Mouse (Mus musculus): Measurements from ENCODE around the gene Rnaseh1. TPM values are rescaled to one million over a fixed set of nuclear protein-coding genes. Genes with fewer than 3 reads are reported as not detected.

Gene Rnaseh1
- polyA plus RNA-seq (2015; fragmentation: Nextera tagmentation; extraction: Ambion mirVana), result 24.2 and 28.2 TPM in 2 replicates

DNA sequence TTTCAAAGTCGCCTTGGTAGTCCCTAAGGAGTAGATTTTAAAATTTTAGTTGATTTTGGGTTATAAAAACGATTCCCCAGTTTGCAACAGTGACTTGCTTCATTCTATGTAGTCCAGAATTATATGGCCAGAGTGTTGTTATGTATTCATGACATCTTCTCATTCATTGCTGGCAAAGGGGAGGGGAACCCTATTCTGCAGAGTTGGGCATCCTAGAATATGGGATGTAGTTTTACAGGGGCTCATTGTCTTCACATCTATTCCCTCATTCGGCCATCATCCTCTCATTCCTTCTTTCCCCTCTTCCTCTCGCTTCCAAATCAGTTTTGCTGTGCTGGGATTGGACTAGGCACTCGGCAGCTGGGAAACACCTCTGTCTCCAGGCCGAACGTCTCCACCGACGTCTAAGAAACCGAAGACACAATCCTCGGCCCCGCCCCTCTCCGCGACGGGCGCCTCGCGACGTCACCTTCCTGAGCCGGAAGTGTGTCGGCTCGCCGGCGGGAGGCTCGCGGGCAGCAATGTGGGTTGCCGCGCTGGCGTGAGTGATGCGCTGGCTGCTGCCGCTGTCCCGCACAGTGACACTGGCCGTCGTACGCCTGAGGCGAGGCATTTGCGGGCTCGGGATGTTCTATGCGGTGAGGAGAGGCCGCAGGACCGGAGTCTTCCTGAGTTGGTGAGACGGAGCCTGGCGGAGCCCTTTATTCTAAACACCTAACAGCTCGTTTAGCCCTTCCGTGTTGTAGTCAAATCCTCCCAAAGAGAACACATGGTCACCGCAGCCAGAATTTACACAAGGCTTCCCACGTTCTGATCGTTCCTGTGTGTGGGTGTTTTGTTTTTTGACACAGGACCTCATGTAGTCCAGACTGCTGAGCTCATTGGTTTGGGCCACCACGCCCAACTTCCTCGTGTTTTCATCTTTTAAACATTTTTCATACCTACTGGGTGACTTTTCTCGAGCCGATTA is at the start of gene Rnaseh1:
TSS of gene Rnaseh1 (plus strand) at position 462 of the 970 bp plus-strand sequence.
- peak within 1 kb of the TSS; percentile 38 for H3K27ac ChIP-seq (ENCODE audit: low read length)
- WGBS, result 2% methylated on average over 52 of the region's 52 CpGs
- ATAC-seq, result peak; percentile 95
- H3K9ac ChIP-seq (ENCODE audit: low read depth, low read length), result peak within 1 kb of the TSS; percentile 83
- peaks cover 2% of the 10 kb centered on the region; the same call in 1 of the 2 replicates for H3K36me3 ChIP-seq (ENCODE audit: control insufficient read depth, insufficient read depth, low read length)
- H3K27me3 ChIP-seq (replicated peaks; ENCODE audit: control insufficient read depth, insufficient read depth, low read length), result no peaks in the 10 kb centered on the region
- H3K4me3 ChIP-seq (ENCODE audit: low read length), result peak within 1 kb of the TSS; percentile 82
- H3K9me3 ChIP-seq (ENCODE audit: control insufficient read depth, low read length), result no peaks in the 10 kb centered on the region
- peak within 1 kb of the TSS; percentile 81 for H3K4me2 ChIP-seq (ENCODE audit: low read depth, low read length)
- H3K4me1 ChIP-seq (ENCODE audit: control insufficient read depth, insufficient read depth, low read length), result peaks cover 8% of the 10 kb centered on the region

DNA sequence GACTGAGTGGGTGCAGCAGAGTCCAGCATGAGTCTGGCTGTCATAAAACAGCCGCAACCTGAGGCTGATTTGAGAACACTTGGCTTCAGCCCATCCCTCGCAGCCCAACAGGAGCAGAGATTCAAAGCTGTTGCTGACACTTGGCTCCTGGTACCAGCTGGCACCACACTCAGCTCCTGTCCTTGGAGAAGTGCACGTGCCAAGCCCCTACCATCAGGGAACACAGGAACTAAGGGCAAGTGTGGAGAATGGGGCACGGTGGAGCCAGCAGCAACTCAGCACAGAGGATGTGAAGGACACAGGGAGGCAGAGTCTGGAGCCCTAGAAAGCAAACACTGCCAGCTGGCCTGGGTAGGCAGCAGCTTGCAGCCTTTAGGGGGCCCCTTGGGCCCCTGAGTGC is 47.1 kb upstream of the Rnaseh1 start:
- Histone ChIP-seq H3K9ac (ENCODE audit: low read depth, low read length) (no peak overlapping the region), H3K9me3 (ENCODE audit: control insufficient read depth, low read length) (no peaks in the 10 kb centered on the region), H3K4me3 (ENCODE audit: low read length) (no peak overlapping the region), H3K4me1 (ENCODE audit: control insufficient read depth, insufficient read depth, low read length) (no peaks in the 10 kb centered on the region), H3K27me3 (replicated peaks; ENCODE audit: control insufficient read depth, insufficient read depth, low read length) (no peaks in the 10 kb centered on the region), H3K4me2 (ENCODE audit: low read depth, low read length) (no peak overlapping the region), H3K27ac (ENCODE audit: low read length) (no peak overlapping the region), H3K36me3 (ENCODE audit: control insufficient read depth, insufficient read depth, low read length) (no peaks in the 10 kb centered on the region)
- no peak for ATAC-seq
- 16% methylated on average over 4 of the region's 4 CpGs for WGBS

DNA sequence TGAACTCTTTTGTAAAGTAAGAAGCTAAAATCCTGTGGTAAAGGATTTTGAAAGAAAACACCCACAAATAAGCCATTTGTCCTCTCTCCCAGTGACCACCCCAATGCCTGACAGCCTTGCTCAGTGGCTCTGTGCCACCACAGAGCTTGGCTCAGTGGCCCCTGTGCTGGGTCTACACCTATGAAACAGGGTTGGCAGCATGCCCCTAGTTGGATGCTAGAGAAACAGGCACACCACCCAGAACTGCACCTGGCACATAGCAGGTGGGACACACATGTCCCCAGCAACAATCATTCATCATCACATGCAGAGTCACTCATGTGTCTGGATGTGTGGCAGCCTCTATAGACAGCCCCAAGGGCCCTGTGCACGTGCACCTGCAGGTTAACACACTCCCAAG is 45.9 kb upstream of the Rnaseh1 start:
- Histone ChIP-seq H3K9me3 (ENCODE audit: control insufficient read depth, low read length) (no peaks in the 10 kb centered on the region), H3K27me3 (replicated peaks; ENCODE audit: control insufficient read depth, insufficient read depth, low read length) (no peaks in the 10 kb centered on the region), H3K4me1 (ENCODE audit: control insufficient read depth, insufficient read depth, low read length) (no peaks in the 10 kb centered on the region), H3K27ac (ENCODE audit: low read length) (no peak overlapping the region), H3K9ac (ENCODE audit: low read depth, low read length) (no peak overlapping the region), H3K36me3 (ENCODE audit: control insufficient read depth, insufficient read depth, low read length) (no peaks in the 10 kb centered on the region), H3K4me2 (ENCODE audit: low read depth, low read length) (no peak overlapping the region), H3K4me3 (ENCODE audit: low read length) (no peak overlapping the region)
- no peak for ATAC-seq
- 59% methylated on average over 1 of the region's 1 CpGs for WGBS

DNA sequence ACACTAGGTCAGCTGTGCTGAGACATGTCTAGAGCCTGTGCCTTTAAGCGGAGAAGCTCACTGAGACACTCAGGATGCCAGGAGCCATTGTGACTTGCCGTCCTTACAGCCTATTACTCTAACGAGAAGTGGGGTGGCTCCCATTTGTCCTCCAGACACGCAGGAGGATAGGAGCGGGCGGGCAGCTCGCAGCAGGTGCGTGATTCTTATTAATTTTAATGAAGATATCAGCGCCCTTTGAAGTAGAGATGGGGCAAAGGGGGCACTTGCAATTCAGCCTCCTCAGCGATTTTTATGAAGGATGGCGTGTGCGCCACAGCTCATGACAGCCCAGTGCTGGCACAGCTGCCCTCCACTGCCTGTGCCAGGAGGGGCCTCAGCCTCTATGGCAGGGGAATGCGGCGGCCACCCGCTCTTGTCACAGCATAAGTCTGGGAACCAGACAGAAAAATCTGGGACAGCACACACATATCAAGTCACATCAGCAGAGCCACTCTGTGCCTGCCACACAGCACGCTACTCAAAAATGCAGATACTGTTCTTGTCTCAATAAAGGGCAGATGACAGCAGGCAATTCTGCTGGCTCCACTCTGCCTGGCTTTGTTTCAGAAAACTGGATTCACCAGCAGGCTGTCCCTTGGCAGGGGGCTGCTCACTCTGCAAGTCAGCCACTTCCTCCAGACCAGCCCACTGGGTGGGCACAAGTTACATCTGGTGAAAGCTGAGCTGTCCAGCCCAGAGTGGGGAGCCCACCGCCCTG is 41.7 kb upstream of the Rnaseh1 start:
- 60% methylated on average over 17 of the region's 17 CpGs for WGBS
- no peak overlapping the region for H3K27ac ChIP-seq (ENCODE audit: low read length)

DNA sequence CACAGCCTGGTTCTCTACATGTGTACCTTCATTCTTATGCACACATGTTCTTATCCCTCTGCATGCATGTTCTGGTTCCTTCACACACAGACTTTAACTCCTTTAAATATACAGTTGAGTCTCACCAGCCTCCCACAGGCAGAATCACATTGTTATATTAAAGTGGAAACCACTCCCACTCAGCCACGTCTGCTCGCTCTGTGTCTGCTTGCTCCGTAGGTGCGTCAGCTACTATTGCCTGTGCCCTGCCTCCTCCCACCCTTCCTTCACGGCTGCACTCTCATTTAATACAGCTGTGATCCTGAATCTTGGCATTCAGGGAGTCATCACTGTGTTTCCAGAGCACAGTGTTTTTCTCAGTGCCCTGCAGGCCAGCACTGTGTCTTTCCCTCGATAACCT is 37.0 kb upstream of the Rnaseh1 start:
- Histone ChIP-seq H3K27me3 (replicated peaks; ENCODE audit: control insufficient read depth, insufficient read depth, low read length) (no peaks in the 10 kb centered on the region), H3K36me3 (ENCODE audit: control insufficient read depth, insufficient read depth, low read length) (no peaks in the 10 kb centered on the region), H3K9me3 (ENCODE audit: control insufficient read depth, low read length) (no peaks in the 10 kb centered on the region), H3K9ac (ENCODE audit: low read depth, low read length) (no peak overlapping the region), H3K4me1 (ENCODE audit: control insufficient read depth, insufficient read depth, low read length) (0 out of 2 replicates have a peak, but pooled peaks cover 4% of the 10 kb centered on the region), H3K27ac (ENCODE audit: low read length) (no peak overlapping the region), H3K4me2 (ENCODE audit: low read depth, low read length) (no peak overlapping the region), H3K4me3 (ENCODE audit: low read length) (no peak overlapping the region)
- 52% methylated on average over 6 of the region's 6 CpGs for WGBS
- no peak for ATAC-seq

More for the DNA sequence above, 41.7 kb upstream of the Rnaseh1 start:
- H3K4me3 ChIP-seq (ENCODE audit: low read length), result no peak overlapping the region
- H3K4me2 ChIP-seq (ENCODE audit: low read depth, low read length), result no peak overlapping the region
- H3K27me3 ChIP-seq (replicated peaks; ENCODE audit: control insufficient read depth, insufficient read depth, low read length), result no peaks in the 10 kb centered on the region
- no peaks in the 10 kb centered on the region for H3K4me1 ChIP-seq (ENCODE audit: control insufficient read depth, insufficient read depth, low read length)
- H3K9ac ChIP-seq (ENCODE audit: low read depth, low read length), result no peak overlapping the region
- H3K9me3 ChIP-seq (ENCODE audit: control insufficient read depth, low read length), result no peaks in the 10 kb centered on the region
- no peak for ATAC-seq
- H3K36me3 ChIP-seq (ENCODE audit: control insufficient read depth, insufficient read depth, low read length), result no peaks in the 10 kb centered on the region

DNA sequence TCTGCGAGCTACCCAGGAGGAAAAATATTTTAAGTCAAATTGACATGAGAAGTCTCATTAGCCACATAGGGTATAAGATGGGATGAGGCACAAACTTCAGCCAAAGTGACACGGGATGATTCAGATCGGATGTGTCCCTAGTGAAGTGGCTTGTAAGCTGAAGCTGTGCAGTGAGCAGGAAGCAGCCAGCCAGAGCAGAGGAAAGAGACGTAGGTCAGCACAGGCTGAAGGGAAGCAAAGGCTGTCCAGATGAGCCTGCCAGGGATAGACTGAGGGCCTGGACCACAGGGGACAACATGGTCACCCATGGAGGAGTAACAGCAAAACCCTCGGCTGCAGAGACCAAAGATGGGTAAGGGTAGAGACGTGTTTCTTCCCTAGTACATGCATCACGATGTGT is 35.0 kb upstream of the Rnaseh1 start:
- H3K27ac ChIP-seq (ENCODE audit: low read length), result no peak overlapping the region
- 62% methylated on average over 7 of the region's 7 CpGs for WGBS
- H3K27me3 ChIP-seq (replicated peaks; ENCODE audit: control insufficient read depth, insufficient read depth, low read length), result no peaks in the 10 kb centered on the region
- H3K4me3 ChIP-seq (ENCODE audit: low read length), result no peak overlapping the region
- H3K9me3 ChIP-seq (ENCODE audit: control insufficient read depth, low read length), result no peaks in the 10 kb centered on the region
- 0 out of 2 replicates have a peak, but pooled peaks cover 4% of the 10 kb centered on the region for H3K4me1 ChIP-seq (ENCODE audit: control insufficient read depth, insufficient read depth, low read length)
- H3K36me3 ChIP-seq (ENCODE audit: control insufficient read depth, insufficient read depth, low read length), result no peaks in the 10 kb centered on the region
- no peak overlapping the region for H3K4me2 ChIP-seq (ENCODE audit: low read depth, low read length)
- no peak overlapping the region for H3K9ac ChIP-seq (ENCODE audit: low read depth, low read length)
- no peak for ATAC-seq

DNA sequence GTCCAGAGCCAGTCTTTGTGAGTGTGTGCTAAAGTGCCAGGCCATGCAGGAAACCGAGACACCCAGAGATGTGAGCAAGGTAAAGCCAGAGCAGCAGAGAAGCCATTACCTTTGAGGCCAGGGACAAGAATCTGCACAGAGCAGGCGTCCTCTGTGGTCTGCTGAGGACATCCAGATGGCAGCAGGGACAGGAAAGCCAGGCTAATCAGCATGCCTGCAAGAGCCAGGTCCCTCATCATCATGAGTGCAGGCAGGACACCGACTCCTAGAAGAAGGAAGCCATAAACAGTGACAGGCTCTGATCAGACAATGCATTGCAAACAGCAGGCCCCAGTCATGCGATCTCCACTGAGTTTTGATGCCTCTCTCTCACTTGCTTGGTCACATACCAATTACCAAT is 32.1 kb upstream of the Rnaseh1 start:
- no peak overlapping the region for H3K4me3 ChIP-seq (ENCODE audit: low read length)
- no peak for ATAC-seq
- WGBS, result 53% methylated on average over 4 of the region's 4 CpGs

DNA sequence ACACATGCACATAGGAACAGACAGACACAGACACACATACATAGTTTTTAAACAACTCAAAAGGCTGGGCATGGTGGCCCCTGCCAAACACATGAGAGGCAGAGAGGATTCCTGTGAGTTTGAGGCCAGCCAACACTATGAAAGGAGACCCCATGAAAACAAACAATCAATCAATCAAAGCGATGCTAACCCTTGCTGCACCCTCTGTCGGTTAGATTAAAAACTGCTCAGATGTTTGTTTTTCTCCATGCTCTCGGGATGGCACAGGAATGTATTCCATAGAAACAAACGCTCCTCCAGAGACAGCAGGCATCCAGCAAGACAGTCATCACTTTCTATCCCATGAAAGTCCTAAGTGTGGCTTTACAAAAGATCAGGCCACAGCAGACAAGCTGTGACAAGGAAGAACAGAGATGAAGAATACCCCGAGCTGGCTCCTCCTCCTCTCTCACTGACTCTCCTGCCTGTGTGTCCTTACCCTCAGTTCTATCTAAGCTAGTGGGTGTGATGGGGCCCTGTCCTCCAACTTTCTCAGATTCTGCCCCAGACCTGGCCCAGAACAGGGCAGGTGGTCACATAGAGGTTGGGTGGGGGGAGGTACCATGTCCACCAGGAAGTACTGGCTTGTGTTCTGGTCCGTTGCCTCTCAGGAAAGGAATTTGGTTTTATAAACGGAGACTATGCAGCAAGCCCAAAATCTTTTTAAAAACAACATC is 27.8 kb upstream of the Rnaseh1 start:
- WGBS, result 10% methylated on average over 7 of the region's 7 CpGs
- Histone ChIP-seq H3K4me1 (ENCODE audit: control insufficient read depth, insufficient read depth, low read length) (peaks cover 12% of the 10 kb centered on the region), H3K4me3 (ENCODE audit: low read length) (no peak overlapping the region), H3K27ac (ENCODE audit: low read length) (0 out of 2 replicates have a peak overlapping the region, but pooled peaks have one; percentile 24), H3K9me3 (ENCODE audit: control insufficient read depth, low read length) (no peaks in the 10 kb centered on the region), H3K27me3 (replicated peaks; ENCODE audit: control insufficient read depth, insufficient read depth, low read length) (no peaks in the 10 kb centered on the region), H3K4me2 (ENCODE audit: low read depth, low read length) (no peak overlapping the region), H3K9ac (ENCODE audit: low read depth, low read length) (0 out of 2 replicates have a peak overlapping the region, but pooled peaks have one; percentile 39), H3K36me3 (ENCODE audit: control insufficient read depth, insufficient read depth, low read length) (no peaks in the 10 kb centered on the region)
- ATAC-seq, result 0 out of 2 replicates have a peak, but pooled peaks have one; percentile 38

More for the DNA sequence above, 32.1 kb upstream of the Rnaseh1 start:
- Histone ChIP-seq H3K4me2 (ENCODE audit: low read depth, low read length) (no peak overlapping the region), H3K9ac (ENCODE audit: low read depth, low read length) (no peak overlapping the region), H3K36me3 (ENCODE audit: control insufficient read depth, insufficient read depth, low read length) (no peaks in the 10 kb centered on the region), H3K27me3 (replicated peaks; ENCODE audit: control insufficient read depth, insufficient read depth, low read length) (no peaks in the 10 kb centered on the region), H3K9me3 (ENCODE audit: control insufficient read depth, low read length) (no peaks in the 10 kb centered on the region), H3K27ac (ENCODE audit: low read length) (no peak overlapping the region), H3K4me1 (ENCODE audit: control insufficient read depth, insufficient read depth, low read length) (peaks cover 11% of the 10 kb centered on the region)

Measured in intestine, embryonic 16.5 days (tissue).